Mouse (Mus musculus) brain, embryonic 14.5 days (tissue): ENCODE results near the gene Acsl1.

Source experiments
- CTCF ChIP-seq: fragments of 200-500 bp; IDR thresholded peaks from 2 replicates; pipeline ENCODE4 v1.5.1; 2012; ENCODE audit warnings: inconsistent platforms, mild to moderate bottlenecking, moderate library complexity, borderline replicate concordance; ENCODE audit not compliant: insufficient read depth, insufficient read length; ENCODE audit errors: extremely low read depth
- POLR2A ChIP-seq: fragments of 200-500 bp; IDR thresholded peaks from 2 replicates; pipeline ENCODE4 v1.6.1; 2012; ENCODE audit warnings: mild to moderate bottlenecking, inconsistent platforms, borderline replicate concordance; ENCODE audit not compliant: poor library complexity, insufficient read depth, insufficient read length, severe bottlenecking; ENCODE audit errors: extremely low read depth

GRCm38 (mm10) chr8:46546431-46547176 lies 75.8 kb downstream of the Acsl1 start:
- no peak for TF ChIP-seq POLR2A
- no peak for TF ChIP-seq CTCF
